Mouse (Mus musculus): ENCODE data around the gene Gm49510.
A peak's percentile ranks its signal among the peaks of the same experiment; 100 is the strongest.

Gene Gm49510

GRCm38 (mm10) chr15:78916052-78916826 is 16.8 kb downstream of the Gm49510 start:
- DNase-seq, result peak; percentile 40 to 56

GRCm38 (mm10) chr15:78918126-78918525 is 18.7 kb downstream of the Gm49510 start:
- peak; percentile 27 to 30 for DNase-seq

- DNase-seq, result no peak
Observed at GRCm38 (mm10) chr15:78919914-78920313, 20.4 kb downstream of the Gm49510 start.

- no peak for DNase-seq
Observed at GRCm38 (mm10) chr15:78922700-78923099, 23.2 kb downstream of the Gm49510 start.

- no peak for DNase-seq
Observed at GRCm38 (mm10) chr15:78923585-78923984, 24.1 kb downstream of the Gm49510 start.

- peak; percentile 37 to 48 for DNase-seq
Observed at GRCm38 (mm10) chr15:78925129-78925528, 25.7 kb downstream of the Gm49510 start.

GRCm38 (mm10) chr15:78926021-78926919 is 26.8 kb downstream of the Gm49510 start, which contains the start of gene Lgals1:
Lgals1 (plus strand) TSS chr15:78926725.
- peak; percentile 91 to 95 for DNase-seq

- peak; percentile 57 to 71 for DNase-seq
Observed at GRCm38 (mm10) chr15:78927021-78927787, 27.7 kb downstream of the Gm49510 start.

- peak; percentile 84 to 91 for DNase-seq
Observed at GRCm38 (mm10) chr15:78927788-78928457, 28.5 kb downstream of the Gm49510 start.

GRCm38 (mm10) chr15:78928539-78928938 is 29.1 kb downstream of the Gm49510 start:
- DNase-seq, result no peak

GRCm38 (mm10) chr15:78930192-78930706 is 30.8 kb downstream of the Gm49510 start:
- no peak for DNase-seq

GRCm38 (mm10) chr15:78930801-78931426 is 31.4 kb downstream of the Gm49510 start:
- DNase-seq, result no peak

GRCm38 (mm10) chr15:78931577-78931976 is 32.1 kb downstream of the Gm49510 start:
- peak; percentile 62 to 74 for DNase-seq

GRCm38 (mm10) chr15:78934784-78935320 is 35.4 kb downstream of the Gm49510 start, which contains the start of gene Nol12:
Nol12 (plus strand) TSS chr15:78934933.
- peak; percentile 83 to 89 for DNase-seq

GRCm38 (mm10) chr15:78936403-78936802 is 36.9 kb downstream of the Gm49510 start:
- no peak for DNase-seq

- no peak for DNase-seq
Observed at GRCm38 (mm10) chr15:78937311-78937710, 37.8 kb downstream of the Gm49510 start.

GRCm38 (mm10) chr15:78937963-78938362 is 38.5 kb downstream of the Gm49510 start:
- DNase-seq, result no peak

- DNase-seq, result no peak
Observed at GRCm38 (mm10) chr15:78940325-78940724, 40.9 kb downstream of the Gm49510 start.

GRCm38 (mm10) chr15:78942663-78943062 is 43.2 kb downstream of the Gm49510 start:
- peak; percentile 88 to 91 for DNase-seq

- no peak for DNase-seq
Observed at GRCm38 (mm10) chr15:78946232-78946631, 46.8 kb downstream of the Gm49510 start.

- DNase-seq, result peak; percentile 88 to 94
Observed at GRCm38 (mm10) chr15:78947657-78948056, 48.2 kb downstream of the Gm49510 start, which contains the start of gene Triobp. Triobp (plus strand) TSS chr15:78947724.
